Mouse (Mus musculus): ENCODE data around the gene Nrip1. TPM values are rescaled to one million over a fixed set of nuclear protein-coding genes. Genes with fewer than 3 reads are reported as not detected.

Gene Nrip1
- total RNA-seq, 2 experiments from 2014 or later: 76.2 to 98.8 TPM

DNA sequence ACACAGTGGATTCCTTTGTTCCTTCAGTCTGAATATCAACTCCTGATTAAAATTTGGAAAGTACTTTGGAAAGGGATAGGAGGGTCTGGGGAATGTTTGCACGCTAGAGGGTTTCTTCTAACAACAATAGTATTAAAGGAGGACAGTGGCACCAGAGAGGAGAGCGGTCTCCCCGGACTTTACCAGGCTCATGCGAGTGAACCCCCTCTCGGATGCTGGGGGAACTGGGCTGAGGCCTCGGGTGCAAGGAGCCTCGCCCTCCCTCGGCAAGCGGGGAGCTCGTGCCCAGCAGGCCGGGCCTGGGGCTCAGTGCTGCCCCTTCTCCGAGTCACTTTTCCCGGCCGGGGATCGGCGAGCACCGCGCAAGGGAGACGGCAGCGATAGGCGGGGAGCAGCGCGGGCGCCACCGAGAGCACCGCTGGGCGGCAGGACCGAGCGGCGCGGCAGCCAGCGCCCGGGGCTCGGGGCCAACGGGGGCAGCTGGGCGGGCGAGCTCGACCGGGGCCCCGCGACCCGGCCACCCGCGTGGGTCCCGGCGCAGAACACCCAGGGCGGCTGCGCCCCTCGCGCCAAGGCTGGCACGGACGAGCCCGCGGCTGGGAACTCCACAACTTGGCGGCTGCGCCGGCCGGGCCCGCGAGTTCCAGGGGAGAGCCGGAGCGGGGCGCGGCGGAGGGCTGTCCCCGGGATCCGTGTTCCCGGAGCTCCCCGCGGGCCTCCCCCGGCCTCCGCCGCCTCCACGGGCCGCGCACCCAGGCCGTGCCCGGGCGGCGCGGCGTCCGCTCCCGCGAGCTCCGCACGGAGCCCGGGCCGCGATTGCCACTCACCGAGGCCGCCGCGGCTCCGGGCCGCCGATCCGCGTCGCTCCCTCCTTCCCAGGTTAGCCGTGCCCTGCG, 1.3 kb downstream of the Nrip1 start:
- peak; percentile 66 to 81 for DNase-seq

DNA sequence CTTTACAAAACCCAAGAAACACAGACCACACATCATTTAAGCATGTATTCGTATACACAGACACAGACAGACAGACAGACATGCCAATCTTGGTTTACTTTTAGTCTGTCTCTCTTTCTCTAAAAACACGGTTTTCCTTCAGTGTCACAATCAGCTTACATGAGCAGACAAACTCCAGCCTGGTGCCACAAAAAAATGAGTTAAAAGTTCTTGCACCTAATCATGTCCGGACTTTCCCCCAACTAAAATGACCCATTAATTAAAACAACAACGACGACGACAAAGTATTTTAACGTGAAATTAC, 2.1 kb downstream of the Nrip1 start:
- no peak for DNase-seq

DNA sequence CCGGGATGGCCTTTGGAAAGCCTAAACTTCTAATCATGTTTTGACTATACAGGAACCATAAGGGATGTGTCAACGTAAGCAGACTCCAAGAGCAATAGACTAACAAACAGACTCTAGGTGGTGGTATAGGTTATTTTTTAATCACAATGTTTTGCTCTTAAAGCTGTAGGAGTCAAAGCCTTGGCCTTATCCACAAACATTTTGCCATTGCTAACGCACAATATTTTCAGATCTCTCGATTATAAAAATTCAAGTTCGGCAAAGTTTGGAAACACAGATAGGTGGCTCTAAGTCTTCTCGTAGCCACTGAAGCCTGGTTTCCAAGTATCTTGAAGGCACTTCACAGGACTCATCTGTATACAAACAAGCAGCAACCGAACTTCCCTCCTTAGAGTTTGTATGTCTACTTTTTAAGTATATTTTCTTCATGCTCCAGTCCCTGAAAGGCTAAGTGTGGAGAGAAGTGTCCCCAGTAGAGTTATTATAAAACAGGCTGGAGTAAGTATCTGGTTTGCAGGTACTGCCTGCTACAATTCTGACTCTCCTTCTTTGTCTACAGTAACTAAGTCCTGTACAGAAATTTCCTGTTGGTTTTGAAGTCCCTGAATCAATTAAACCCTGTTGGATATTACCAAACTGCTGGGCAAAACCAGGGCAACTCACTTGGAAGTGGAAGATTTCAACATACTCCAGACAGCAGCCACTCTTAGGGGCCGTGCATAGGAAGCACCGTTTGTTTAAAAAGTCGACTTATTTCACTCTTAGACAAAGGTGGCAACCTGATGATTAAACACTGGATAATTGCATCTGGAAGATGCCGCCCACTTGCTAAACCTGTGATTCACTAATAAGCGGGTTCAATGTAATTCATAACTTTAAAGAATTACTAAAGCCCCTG, 2.7 kb downstream of the Nrip1 start:
- no peak for DNase-seq

DNA sequence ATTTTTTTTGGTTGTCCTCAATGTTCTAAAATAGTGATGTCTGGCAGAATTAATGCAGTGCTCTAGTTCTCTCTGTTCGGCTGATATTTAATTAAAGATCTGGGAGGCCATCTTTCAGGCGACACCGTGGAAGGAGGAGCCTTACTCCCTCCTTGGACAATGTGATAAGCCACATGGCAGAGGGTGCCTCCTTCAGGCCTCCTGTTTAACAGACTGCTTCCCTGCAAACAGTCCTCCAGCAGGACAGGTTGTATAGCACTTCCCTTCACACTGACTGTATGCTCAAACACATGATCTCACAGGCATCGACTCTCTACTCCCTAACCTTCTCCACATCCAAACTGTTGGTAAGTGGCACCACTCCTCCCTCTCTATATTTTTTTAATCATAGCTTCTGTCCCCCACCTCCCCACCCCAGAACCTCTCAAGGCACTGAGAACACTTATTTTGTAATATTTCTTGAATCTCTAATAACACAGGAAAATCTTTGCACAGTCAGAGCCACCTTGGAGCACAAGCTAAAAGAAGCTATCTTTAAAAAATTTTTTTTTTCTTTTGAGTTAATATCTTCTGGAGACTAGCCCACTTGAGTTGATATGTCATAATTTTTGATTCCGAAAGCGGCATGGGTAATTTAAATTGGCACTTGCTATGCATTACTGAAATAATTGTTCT, 3.4 kb downstream of the Nrip1 start:
- peak; percentile 51 to 67 for DNase-seq

DNA sequence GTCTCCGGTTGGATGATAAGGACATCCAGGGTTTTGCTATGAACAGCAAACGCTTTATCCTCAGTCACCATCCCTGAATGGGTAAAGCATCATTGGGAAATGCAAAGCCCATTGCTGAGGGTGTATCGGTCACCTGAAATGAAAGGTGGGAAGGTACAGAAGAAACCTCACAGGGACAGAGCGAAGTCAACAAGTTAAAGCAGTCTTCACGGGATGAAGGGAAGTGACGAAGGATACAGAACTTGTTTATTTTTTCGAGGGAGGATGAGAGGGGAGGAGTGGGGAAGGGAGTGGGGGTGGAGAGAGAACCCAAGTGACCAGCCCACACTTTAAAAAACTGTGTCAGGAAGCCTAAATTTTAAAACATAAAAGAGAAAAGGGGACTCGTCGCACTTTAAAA, 4.4 kb downstream of the Nrip1 start:
- no peak for DNase-seq

DNA sequence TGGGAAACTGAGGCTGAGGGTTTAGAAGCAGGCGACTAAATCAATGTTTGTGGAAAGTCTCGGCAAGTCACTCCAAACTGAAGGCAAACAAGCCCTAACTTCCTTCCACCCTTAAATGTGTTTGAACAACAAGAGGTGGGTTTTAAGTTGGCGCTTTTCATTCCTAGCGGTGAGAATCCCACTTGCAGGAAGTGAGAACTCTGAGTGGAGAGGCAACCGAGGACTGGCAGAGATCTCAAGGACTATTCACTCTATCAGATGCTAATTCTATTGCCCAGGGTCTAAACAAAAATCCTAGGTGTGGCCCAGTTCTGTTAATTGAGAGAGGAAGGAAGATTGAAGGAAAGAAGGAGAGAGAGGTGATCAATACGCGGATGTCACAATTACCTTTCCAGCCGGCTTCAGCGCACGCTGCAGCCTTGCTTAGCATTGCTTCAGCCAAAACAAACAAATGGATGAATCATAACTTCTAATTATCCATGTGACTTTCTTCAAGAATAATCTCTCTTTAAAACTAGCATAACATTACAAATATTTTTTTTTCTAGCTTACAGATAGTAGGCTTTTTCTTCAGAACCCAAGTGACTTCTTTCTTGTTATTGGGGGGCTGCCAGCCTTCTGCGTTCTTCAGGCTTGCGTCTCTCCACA, 6.2 kb downstream of the Nrip1 start:
- peak in 1 of 2 experiments; percentile 49 for DNase-seq

DNA sequence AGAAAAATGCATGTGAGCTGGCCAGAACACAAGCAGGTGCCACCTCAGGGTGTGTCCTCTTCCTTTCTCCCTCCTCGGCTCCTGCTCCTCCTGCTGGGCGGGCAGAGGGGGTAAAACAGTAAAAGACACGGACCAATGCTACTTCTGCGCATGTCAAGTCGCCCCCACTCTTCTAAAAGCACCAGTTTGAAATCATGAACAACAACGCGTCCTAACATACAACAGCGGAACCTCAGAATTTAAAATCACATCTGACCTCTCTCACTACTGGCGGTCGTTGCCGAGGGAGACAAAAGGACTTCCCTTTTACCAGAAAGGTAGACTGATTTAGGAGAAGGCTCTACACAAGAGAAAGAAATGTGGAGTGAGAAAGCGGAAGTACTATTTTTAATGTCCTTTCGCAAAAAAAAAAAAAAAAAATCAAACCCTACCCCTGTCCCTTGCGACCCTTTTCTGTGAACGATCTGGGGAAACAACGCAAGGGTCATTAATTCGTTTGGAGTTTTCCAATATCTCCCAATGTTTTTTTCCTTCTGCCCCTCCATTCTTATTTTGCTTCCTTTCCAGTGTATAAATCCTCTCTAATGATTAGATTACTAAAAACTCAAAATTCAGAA, 7.7 kb downstream of the Nrip1 start:
- DNase-seq: no peak

DNA sequence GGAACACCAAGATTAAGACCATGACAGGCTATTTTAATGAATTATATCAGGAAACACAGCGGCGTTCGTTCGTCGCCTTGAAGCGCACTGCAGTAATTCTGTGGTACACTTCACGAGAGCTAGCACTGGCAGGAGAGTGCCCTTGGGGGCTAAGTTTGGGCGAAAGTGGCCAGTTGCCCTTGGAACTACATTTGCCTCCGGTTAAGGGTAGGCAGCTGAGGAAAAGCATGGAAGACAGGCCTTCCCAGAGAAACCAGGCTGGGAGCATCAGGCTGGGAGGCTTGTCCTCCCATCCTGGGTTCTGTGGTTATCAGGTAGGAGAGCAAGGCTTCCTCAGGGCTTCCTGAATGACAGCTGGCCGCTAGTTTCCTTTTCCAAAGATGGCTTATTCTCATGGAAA, 8.4 kb downstream of the Nrip1 start:
- peak; percentile 46 to 72 for DNase-seq

DNA sequence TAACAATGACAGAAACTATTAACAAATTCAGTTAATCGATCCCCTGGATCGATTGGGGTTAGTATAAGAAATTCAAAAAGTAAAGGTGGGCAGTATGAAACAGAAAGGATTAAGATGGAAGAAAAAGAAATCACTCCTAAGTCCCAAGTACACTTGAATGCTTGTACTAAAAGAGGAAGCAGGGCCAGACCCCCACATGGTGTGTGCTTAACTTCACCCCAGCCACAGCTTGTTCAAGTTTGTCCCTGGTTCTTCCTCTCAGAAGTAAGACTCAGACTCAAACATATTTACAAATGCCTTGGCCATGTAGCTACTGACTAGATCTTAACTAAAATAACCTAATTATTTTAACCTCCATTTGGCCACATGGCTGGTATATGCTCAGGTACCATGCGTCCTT, 10.0 kb downstream of the Nrip1 start:
- no peak for DNase-seq

DNA sequence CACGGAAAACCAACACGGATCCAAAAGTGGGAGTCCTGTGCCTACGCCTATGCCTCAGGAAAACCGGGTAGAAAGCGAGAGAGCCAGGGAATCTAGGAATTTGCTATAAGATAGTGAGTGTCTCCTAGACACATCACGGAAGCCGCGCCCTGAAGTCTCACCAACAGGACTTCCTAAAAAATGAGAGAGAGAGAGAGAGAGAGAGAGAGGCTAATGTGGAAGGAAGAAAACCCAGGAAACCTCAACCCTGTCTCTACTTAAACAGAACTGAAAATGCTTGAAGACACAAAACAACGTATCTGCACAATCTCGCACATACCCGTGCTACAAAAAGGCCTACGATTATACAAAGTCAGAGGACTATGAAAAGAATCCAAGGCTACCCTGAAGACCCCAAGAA, 10.6 kb downstream of the Nrip1 start:
- DNase-seq: no peak

DNA sequence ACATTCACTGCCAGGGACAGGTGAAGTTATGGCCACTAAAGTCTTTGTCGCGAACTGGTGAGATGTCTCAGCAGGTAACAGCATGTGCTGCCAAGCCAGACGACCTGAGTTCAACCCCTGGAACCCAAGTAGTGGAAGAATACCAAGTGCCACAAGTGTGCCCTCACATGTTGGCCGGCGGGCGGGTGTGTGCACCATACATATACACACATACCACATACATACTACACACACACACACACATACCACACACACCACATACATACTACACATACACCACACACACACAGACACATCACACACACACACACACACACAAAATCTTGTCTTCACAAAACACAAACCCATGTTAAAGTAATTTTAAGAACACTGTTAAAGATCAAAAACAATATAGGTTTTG, 13.2 kb downstream of the Nrip1 start:
- DNase-seq: no peak

DNA sequence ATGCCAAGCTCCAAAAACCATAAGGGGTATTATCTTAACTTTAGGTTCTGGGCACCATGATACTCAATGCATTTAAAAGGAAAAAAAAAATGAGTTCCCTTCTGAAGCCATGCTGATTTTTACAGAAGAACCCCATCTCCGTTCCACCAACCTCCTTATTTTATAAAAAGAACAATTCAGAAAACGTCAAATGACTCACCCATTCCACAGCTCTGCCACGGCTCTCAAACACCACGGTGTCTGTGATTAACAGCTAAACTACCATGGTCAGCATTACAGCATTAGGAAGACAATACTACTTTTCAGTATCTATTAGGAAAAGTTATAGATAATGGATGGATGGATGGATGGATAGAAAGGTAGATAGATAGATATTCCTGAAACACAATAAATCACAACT, 14.9 kb downstream of the Nrip1 start:
- no peak for DNase-seq

DNA sequence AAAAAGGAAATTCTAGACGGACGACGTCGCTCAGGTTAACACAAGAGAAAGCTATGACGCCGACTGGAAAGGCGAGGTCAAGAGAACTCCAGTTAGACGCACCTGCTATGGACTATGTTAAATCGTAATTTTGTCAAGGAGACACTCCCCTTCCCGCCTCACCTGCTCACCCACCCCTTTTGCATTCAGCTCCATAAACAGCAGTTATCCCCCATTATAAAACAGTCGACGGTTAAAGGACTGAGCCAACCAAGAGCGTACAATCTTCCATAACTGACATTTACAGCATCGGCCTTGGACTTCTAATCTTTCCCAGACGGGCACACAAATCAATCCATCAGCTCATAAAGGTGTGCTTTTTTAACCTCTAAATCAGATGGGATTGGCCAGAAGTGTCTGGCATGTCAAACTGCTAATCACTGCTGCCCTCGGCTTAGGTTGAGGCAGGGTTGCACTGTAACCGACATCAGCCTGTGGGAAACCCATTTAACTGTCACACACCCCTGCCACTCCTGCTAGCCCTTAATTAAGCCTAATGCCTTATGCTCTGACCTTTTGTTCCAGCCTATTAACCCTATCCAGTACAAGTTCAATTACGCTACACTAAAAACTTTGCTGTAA, 15.4 kb downstream of the Nrip1 start:
- no peak for DNase-seq

DNA sequence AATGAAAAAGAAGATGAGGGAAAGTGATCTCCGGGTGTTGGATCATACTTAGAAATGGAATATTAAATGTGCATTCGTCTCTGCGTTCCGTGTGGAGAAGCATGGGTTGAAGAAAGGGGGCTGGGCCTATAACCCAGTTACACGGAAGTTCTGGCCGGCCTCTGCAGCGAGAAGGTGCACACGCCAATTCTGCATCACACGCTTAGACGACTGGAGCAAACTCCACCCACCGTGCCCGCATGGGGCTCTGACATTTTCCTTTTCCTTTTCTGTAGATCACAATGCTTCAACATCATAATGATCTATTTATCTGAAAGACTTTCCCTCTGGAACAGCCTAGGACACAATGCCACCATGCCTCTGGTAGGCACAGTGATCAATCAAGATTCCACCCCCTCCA, 16.5 kb downstream of the Nrip1 start:
- no peak for DNase-seq

DNA sequence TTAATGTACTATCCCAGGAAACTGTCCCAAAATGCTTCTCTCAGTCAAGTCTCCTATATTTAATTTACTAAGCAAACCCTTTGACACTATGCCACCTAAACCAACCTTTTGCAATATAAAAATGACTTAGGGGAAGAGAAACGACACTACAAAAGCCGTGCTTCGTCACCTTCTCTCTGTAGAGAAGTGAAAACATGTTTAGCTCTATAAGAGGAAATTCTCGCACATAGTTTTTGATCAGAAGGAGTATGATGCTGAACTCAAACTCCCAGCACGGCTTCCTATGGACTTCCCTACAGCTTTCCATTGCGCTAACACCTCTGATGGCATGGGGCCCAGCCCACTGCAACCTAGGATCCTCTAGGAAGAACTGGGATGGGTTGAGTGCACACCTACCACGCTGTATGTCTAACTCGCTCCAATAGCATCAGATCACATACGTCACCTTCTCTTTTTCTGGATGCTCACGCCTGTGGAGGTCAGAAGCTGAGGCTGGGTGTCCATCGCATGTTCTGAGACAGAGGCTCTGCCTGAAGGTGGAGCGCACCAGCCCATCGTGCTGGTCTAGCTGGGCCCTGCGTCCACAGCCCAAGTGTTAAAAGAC, 17.6 kb downstream of the Nrip1 start:
- no peak for DNase-seq

DNA sequence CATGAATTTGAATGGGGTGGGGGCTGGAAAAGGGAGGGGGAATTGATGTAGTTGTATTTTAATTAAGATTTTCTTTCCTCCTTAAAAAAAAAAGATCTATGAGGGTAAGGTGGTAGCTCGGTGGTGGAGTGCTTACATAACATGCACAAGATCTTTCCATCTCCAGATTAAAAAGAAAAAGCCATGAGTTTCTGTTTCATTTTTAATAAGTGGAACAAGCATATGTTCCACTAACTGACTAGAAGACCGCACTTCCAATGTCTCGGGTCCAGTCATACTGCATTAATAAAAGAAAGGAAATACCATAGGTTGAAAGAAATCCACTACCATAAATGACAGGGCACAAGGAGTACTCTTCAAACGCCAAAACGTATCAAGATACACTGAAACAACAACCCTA, 18.4 kb downstream of the Nrip1 start:
- no peak for DNase-seq

DNA sequence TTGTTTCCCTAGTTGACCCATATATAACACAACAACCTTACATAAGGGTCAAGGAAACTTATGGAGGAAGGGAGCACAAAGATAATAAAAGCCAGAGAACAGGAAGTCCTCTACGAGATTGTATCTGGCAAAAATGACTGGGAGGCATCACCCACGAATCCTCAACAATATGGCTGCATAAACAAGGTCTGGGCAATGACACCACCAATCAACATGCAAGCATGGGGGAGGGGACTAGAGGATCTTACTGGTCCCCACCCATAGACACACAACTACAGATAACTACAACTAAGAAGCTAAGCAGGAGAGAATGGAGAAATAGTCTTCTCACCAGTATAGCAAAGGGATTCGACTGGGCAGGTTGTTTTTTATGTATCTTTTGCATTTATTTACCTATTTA, 18.8 kb downstream of the Nrip1 start:
- no peak for DNase-seq

DNA sequence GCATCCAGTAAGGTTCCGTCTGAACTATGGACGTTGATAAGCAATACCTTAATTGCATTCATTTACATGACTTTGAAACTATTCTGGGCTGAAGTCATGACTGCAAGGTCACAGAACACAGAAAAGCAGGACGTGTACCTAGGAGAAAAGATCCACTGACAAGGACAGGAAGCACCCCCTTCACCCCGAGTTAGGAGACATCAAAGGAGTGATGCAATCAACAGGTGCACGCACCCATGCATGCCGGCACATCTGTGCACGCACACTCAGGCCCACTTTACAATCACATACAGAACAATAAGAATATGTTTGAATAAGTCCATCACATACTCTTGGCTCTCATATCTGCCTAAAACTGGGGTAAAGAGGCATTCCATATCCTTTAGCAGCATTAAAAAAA, 19.3 kb downstream of the Nrip1 start:
- no peak for DNase-seq

DNA sequence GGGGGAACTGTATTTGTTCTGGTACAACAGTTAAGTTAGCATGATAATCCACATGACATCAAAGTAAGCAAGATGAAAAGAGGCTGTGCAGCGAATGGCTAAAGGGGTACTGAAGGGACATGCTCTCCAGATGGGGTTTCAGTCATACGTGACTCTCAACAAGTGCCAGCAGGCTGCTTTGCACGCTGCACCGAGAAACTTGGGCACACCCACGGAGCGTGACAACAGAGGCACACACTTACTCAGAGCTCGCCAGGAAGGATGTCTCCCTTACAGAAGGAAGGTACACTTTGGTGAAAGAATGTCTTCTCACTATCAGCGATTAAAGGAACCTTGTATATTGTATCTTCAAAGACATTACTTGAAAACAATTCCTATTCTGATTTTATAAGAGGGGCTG, 22.7 kb downstream of the Nrip1 start:
- no peak for DNase-seq

DNA sequence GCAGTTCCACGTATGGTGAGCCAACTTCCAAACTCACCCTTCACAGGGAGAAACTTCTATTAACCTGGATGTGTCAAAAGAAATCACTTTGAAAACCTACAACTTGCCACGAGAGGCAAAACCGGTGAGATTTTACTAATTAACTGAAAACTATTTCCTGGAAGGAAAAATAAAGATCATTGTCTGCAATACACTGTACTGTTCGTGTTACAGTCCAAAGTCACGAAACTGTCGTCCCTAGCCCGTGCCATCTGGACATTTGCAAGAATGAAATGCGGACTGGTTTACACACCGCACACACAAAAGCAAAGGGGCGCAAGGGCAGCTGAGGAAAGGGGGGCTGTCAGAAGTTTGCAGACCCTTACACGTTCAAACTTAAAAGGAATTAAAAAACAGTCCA, 24.6 kb downstream of the Nrip1 start:
- DNase-seq: no peak

Measured in adrenal gland, postnatal 36 days (tissue).